Mouse (Mus musculus): Measurements from ENCODE around the gene Ulk4.

Gene Ulk4

DNA sequence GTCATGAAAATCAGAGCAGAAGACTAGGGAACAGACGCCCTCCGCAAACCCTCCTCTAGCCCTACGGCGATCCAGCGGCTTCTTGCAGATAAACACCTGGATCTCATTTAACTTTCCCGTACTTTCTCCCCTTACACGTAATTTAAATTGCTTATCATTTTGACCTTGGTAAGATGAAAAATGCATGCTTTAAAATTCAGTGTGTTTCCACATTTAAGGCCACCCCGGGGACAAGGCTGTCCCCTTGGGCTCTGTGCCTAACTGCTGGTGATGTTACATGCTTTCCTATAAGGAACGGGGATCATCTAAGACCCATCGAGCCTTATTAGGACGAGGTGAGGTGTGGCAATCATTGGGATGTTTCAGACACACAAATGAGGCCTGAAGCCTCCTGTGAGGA is 256.6 kb downstream of the Ulk4 start:
- DNase-seq (ENCODE audit: low read depth, low spot score): no peak

DNA sequence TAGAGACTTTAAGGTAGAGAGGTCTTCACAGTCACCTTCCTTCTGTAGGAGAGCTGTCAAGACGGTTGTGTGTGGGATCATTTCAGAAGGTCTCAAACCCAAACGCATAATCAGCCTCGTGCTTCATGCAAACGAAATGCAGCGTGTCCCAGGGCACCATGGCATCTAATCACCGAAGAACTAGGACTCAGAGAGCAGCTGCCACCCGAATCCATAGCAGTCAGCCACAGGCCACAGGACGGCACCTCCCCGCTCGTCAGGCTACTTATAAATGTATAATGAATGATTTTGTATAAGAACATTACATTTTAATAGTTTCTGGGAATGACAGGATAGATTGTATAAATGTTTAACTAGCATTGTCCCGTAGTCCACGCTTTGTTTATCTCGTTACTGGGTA is 257.1 kb downstream of the Ulk4 start:
- no peak for DNase-seq (ENCODE audit: low read depth, low spot score)

DNA sequence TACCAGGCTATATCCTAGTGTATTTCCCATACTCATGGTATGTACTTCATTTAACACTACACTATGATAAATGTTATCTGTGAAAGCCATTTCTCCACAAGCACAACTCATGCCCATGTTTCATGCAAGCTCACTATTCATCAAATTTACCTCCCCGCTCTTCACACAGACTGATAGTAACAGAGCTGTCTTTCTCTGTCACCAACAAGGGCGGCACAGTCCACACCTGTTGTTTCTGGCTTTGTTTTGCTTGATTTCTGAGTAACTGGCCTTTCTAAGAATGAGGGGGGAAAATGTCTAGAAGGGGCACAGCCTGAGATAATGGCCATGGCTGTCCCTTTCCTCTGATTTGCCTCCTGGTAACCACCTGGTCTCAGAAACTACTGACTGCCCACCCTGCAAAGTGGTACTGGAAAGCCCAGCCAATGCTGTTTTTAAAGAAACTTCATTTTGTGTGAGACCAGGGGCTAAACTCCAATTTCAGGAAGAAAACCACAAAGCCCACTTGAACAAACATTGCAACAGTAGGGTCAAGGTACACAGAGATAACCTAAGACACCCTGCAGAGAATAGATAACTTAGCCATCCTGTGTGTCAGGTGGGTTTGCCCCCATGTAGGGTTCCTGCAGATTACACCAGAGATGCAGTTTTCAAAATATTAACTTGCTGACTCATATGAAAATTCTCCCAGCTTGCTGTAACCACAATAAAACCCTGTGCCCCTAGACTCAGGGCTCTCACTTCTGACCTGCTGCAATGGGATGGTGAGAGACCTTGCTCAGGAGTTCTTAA is 258.3 kb downstream of the Ulk4 start:
- DNase-seq (ENCODE audit: low read depth, low spot score): no peak

DNA sequence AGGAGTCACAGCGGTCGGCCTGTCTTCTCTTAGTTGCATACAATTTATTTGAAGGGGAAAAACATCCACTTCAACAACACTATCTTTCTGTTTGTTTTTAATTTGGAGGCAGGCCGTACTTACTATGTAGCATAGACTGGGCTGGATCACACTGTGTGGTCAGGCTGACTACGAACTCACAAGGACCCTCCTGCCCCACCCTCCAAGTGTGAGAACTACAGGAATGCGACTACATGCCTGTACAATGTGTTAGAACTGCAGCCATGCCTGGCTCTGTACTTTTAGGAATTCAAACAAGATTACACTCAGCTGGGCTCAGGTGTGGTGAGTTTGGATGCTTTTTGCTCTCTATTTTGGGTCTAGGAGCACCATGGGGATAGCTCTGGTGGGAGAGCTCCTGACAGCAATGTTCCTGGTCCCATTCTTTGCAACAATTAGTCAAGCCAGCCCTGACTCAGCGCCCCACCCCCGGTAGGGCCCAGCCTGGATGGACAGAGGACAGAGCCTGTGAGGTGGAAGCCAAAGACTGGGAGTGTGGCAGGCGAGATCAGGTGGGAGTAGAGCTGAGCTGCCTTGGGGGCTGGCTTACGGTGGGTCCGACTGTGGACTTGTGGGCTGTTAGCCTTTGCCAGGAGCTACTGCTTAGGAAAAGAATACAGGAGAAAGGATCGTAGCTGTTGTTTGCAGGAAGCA is 261.0 kb downstream of the Ulk4 start:
- DNase-seq (ENCODE audit: low read depth, low spot score): no peak

DNA sequence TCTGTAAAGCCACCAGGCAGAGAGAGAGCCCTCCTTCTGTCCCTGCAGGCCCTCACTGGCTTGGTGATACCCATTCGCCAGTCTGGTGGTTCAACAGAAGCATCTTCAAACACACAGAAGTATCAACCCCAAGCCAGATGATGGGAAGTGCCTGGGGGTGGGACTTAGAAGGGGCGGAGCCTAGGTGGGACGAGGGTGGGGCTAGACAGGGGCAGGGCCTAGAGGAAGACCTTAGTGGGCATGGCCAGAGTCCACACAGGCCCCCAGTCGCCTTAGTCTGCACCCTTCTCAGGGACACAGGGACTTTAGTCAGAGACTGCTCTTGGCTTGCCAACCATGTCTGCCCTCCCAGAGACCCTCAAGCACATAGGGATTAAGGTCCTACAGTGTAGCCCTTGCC is 265.5 kb downstream of the Ulk4 start:
- DNase-seq (ENCODE audit: low read depth, low spot score): no peak

DNA sequence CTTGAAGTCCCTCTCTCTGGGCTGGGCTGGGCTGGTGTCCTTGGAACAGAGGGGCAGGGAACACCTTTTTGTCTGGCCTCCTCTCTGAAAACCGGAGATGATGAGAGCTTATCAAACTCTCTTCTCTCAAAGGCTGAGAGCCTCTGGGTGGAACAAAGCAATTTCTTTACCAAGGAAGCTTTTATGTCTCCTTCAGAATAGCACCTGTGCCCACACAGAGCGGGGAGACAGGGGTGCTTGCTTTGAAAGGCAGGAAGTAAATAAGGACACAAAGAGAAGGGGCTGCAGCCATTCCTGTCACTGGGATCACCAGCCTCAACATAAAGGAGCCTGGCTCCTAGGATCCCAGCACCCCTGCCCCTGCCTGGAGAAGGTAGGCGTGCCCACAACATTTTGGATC is 266.5 kb downstream of the Ulk4 start:
- DNase-seq (ENCODE audit: low read depth, low spot score): no peak

DNA sequence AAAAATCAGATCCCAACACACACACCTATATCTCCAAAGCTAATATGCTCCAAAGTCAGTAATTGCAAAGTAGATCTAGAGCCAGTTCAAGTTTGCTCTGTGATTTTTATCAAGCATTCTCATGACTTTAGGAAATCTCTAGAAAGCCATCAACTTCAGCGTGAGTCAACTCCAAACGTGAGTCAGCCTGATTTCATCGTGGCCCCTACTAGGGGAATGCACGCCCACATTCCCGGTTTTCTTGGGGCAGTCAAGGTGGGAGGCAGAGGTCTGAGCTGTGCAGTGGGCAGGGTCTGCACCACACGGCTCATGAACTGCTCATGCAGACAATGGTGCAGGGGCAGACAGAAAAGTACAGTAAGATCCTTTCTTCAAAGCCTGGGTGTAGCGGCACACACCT is 271.0 kb downstream of the Ulk4 start:
- no peak for DNase-seq (ENCODE audit: low read depth, low spot score)

DNA sequence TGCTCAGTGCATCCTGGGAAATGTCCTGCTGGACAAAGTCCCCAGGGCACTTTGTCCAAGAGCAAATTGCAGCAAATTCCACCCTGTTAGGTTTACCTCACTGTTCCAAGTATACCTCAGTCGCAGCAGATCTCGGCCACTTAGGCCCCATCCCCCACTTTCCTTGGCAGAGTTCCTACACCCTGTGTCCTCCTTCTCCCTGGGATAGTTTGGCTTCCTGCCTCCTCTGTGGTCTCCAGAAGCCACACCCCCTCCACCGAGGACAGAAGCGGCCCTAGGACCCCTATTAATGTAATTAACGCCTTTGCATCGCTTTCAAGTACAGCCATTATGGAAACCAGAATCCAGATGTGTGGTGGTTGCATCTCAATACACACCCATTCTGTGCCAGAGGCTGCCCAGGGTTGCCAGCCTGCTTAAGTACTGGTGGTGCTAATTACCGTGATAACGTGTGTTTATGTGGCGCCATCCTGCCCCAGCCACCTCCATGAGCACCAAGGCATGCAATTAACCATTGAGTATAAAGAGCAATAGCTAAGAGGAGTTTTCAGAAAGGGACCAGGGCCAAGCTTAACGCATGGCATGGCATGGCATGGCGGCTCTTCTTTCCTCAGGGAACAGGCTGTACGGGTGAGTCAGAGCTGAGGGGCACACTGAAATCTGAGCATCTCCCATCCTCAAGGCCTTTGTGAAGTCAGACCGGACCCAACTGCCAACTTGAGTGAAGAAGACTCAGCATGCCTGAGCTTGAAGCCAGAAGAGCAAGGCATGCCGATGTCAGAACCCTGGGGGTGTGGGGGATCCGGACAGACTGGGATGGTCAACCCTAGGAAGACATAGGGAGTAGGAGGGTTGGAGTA is 275.1 kb downstream of the Ulk4 start:
- DNase-seq (ENCODE audit: low read depth, low spot score): no peak

DNA sequence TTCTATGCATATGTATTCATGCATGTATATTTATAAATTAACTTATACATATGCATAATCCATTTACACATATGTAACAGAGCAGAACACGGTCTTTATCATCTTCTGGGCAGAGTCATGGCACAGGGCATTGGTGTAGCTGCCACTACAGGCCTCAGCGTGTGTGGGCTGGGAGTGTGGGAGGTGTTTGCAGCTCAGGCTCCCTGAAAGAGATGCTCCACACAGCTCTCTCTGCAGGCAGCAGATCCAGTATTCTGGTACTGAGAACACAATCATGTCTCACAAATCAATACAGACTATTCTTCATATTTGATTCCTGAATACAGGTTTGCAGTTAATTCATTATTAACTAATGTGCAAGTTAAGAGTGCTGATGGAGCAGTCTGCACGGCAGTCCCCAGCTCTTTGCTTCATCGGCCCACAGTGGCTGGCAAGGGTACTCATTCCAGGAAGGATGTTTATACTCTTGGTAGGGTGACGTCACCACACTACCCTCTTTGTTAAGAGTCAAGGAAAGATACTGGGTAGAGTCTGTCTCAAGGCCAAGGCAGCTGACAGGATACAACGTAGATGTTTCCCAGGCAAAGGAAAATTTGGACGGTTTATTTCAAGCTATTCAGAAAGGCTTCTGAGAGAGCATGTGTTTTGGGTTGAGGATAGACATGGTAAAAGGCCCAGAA is 276.2 kb downstream of the Ulk4 start:
- no peak for DNase-seq (ENCODE audit: low read depth, low spot score)

DNA sequence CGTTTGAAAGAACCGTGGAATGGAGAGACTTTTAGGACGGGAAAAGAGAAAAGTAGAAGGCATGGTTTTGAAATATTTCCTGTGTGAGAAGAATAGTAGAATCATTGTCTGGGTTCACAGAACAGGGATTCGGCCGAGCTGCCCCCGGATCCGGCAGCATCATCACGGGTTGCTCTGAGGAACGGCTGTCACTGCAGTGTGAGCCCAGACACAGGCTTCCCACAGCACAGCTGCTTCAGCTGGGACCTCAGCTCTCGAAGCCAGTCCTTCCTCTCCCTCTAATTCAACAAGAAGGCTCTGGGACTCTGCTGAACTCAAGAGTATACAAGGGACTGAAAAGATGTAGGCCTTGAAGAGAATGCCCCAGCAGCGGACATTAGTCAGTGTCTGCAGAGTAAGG is 278.3 kb downstream of the Ulk4 start:
- no peak for DNase-seq (ENCODE audit: low read depth, low spot score)

DNA sequence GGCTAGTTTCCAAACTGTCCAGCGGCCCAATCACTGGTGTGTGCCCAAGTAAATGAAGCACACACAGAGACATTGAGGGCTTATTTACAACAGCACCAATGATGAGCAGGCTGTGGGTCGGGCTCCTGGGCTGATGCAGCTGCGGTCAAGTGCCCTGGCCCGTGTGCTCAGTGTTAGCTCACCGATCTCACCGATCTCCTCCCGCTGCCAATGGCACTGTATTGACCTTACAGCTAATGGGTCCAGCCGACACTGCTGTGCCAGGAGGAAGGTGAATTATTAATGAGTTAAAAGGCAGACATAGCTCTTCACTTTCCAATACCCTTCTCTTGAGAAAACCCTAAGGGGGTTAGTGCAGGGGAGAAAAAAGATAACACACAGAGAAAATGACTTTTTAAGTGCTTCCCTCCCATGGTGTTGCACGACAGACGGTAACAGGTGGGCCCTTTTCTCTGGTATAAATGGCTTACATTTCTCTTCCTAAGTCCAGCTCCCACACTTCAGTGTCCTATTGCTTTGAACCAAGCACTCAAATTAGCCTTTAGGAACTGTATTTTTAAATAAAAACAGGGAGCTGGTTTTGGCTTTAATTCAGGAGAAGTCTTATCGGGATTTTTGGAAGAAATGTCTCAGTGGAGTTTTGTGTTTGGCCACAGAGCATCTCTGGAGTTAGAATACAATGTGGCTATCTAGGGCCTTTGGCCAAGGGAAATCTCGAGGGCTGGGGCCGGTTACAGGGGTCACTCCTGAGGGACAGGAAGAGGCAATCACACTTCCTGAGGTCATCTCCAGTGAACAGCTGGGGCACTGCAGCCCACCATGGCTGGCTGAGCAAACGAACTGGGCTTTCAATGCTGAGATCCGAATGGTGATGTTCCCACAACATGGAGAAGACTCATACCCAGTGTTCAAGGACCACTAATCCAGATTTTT is 282.5 kb downstream of the Ulk4 start:
- no peak for DNase-seq (ENCODE audit: low read depth, low spot score)

DNA sequence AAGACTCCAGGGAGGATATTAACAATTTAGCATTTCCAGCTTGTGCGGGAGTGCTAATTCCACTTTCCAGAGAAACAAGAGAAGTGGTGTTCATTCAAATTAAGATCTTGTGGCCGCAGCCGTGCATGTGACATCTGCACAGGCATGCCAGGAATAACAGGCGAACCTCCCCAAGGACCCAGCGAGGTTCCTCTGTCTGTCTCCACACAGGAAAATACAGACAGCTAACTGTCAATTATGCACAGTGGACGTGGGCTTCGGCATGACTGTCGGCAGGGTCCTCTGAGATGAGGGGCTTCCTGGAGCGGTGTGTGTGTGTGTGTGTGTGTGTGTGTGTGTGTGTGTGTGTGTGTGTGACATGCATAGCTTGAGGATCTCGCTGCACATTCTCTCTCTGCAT is 284.0 kb downstream of the Ulk4 start:
- DNase-seq (ENCODE audit: low read depth, low spot score): no peak

DNA sequence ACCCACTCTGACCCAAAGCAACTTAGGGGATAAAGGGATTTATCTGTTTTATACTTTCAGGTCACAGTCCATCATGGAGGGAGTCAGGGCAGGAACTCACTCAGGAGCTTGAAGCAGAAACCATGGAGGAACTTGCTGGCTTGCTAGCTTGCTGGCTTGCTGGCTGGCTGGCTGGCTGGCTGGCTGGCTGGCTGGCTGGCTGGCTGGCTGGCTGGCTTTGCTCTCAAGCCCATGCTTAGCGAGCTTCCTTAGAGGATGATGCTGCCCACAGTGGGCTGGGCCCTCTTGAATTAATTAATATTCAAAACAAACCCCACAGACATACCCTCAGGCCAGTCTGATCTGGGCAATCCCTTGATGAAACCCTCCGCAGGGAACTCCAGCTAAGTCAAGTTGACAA is 285.2 kb downstream of the Ulk4 start:
- DNase-seq (ENCODE audit: low read depth, low spot score): no peak

DNA sequence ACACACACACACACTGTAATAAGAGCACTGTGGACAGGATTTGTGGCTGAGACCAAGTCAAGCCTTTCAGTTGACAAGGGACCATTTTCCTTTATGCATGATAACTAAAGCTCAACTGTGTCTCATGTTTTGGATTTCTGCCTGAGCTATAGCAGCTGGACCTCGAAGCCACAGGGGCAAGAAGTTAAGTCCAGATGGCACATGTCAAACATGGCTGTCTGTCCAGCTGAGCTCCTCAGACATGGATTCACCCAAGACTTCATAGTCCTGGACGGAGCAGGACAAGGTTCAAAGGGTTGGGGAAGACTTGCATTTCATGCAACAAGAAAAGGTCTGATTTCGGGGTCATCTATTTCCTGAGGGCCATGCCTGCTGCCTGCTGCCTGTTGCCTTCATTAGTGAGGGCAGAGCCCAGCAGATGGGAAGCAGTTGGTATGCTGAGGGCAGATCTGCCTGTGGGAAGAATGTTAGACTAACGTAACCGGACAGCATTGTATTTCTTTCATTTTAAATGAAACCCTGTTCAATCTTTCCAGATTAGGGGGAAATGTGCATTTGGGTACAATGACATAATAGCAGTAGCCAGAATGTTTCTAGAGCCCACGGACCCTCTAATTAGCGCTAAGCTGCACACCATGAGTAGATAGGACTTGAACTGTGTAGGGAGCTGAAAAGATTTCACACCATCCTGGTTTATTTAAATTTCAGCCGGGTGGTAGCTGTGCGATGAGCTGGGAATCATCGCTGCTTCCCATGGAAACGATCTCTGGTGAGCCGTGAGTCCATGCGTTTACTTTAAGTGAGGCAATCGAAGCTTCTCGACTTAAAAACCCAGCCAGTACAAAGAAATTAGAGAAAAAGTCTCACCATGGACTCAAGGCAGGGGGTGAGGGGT is 286.9 kb downstream of the Ulk4 start:
- no peak for DNase-seq (ENCODE audit: low read depth, low spot score)

DNA sequence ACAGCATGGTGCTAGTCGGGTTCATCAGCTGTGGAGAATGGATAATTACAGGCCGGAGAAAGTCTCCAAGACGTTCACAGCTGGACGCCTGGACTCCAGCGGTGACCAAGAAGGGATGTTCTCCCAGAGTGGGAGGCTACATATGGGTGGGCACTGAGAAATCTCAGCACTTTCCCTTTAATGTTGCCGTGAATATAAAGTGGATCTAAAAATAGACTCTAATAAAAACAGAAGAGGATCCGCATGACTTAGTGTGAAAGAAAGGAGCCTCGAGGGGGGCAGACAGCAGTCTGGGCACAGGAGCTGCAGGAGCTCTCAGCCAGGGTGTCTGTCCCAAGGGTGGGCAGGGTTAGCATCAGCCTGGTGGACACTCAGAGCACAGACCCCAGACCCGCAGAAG is 288.9 kb downstream of the Ulk4 start:
- no peak for DNase-seq (ENCODE audit: low read depth, low spot score)

DNA sequence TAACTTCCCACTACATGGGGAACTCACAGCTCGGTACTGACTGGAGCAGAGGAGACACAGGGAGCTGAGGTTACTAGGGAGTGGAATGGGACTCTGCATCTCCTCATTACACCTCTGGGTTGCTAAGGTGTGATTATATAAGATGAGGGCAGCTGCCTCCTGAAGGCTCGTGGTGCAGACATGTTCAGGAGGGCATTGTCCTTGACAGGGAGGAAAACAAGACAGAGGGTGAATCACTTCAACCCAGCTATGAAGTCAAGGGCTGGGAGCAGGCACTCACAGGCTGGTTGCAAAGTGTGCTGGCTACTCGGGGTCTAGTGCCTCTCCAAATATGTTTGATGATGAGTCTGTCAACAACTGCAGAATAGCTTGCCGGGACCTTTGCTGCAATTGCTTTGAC is 290.0 kb downstream of the Ulk4 start:
- no peak for DNase-seq (ENCODE audit: low read depth, low spot score)

DNA sequence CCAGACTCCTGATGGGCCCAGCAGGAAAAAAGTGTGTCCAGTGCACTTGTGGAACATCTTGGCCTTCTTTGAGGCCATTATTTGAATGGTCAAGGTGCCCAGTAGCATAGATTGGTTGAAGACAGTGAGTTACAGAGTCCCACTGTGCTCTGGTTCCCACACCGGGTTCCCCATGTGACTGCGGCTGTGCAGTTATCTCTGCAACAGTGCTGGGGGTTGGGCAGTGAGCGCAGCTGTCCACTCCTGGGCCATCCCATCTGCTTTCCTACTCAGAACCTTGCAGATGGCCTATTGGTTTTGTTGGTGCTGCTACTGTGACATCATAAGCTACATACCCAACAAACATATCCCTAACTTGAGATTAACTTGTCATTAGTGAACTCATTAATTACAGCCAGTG is 290.7 kb downstream of the Ulk4 start:
- DNase-seq (ENCODE audit: low read depth, low spot score): no peak

DNA sequence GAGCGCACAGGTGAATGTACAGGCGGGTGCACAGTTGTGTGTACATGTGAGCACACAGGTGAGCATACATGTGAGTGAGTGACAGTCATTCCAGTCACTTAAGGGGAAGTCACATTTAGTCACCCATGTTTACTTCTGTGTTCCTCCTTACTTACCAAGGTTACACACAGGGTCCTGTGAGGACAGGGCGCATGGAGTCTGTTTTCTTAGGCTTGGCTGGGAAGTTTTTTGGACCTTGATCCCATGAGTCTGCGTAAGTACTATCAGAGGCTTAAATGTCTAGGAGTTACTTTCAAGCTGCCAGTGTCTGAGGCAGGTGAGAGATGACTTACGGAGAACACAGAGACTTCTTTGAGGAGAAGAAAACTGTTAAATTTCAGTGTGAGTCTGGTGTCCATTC is 291.5 kb downstream of the Ulk4 start:
- DNase-seq (ENCODE audit: low read depth, low spot score): no peak

DNA sequence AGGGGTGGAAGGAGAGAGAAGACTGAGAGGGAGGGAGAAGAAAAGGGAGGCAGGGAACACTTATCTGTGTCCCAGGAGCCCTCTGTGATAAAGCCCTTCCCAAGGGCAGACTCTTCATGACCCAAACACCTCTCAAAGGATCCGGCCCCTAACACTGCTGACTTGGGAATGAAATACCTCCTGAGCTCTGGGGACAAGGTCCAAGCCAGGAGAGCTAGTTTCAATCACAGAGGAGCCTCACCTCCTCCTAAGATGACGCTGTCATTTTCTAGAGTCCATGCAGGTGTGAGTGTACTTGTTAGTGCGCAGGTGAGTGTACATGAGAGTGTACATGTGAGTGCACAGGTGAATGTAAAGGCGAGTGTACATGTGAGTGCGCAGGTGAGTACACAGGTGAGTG is 292.0 kb downstream of the Ulk4 start:
- no peak for DNase-seq (ENCODE audit: low read depth, low spot score)

DNA sequence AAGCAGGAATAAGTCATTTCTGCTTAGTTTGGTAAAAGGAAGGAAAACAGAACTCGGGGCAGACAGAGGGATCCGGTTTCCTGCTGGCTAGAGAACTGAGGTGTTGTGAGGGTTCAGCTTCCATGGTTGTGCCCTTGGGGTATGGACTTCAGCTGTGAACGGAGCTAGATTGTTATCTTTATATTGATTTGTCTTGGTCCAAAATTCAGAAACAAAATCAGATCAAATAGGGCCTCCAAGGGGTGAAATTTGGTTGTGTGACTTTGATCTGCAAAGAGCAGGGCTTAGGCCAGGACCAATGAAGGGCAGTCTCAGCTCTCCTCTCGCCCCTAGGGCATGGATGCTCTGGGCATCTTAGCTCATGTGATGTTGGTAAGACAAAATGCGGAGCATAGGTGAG is 292.5 kb downstream of the Ulk4 start:
- DNase-seq (ENCODE audit: low read depth, low spot score): no peak
